9 mouse cellular contexts compared by ENCODE assay signal in the genomic region with DNA sequence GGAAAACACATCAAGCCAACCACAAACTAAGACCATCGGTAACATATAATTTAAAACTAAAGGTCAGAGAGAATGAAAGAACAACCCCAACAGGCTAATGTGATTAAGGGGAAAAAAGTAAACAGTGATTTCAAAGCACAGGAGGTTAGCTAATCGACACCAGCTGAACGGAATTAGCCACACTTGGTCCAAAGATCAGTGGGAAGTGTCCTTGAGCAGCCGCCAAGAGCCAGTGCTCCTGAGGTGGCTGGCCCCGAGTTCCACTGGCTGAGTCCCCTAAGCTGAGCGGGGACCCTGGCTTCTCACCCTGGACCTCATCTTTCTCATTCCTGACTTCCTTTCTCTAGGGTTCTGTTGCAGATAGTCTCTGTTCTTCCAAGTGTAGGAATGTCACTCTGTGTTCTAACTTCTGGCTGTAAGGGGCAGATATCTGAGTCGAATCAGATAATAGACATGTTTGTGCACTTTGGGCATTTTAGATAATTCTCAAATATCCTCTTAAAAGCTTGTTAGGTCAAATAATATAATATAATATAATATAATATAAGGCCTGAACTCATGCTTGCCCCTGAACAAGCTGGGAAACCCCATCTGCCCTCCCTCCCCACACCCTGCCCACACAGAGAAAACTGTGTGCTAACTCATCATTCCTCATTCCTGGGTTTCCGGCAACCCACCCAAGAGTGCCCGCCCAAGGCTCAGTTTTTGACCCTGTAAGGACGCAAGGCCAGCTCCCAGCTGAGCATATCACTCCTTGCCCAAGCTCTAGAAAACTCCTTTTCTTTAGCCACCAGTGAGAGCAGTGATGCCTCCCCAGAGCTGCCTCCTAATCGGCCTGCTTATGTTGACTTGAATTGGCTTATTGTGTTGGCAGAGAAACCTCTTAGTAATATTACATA.
A peak's percentile ranks its signal among the peaks of the same experiment; 100 is the strongest.
DNase-seq lines count a peak whose midpoint lies in the region; ATAC-seq and TF ChIP-seq lines count a peak whose summit lies in the region.
"Had no signal": no experiment of that assay in that cellular context is flagged by ENCODE, and none has a peak within 500 bp of the region (broad histone marks: within the 10 kb centered on the region; RNA-seq: fewer than 3 reads in every experiment).

No protein-coding gene starts in this region.

- intact Hi-C loops in left cerebral cortex, postnatal 25 days (cut with DNase I) = no loop called here

- peak; percentile 40; the same call in 1 of the 2 replicates for TF ChIP-seq EP300 in lung, postnatal 0 days (IDR thresholded peaks at IDR 0.05)

- 36% methylated on average over 11 of the region's 11 CpGs for WGBS in heart, embryonic 10.5 days
- 54% methylated on average over 11 of the region's 11 CpGs for WGBS in intestine, embryonic 15.5 days
- 29% methylated on average over 11 of the region's 11 CpGs for WGBS in lung, postnatal 0 days
- 59% methylated on average over 11 of the region's 11 CpGs for WGBS in hindbrain, embryonic 13.5 days

- no peaks in the 10 kb centered on the region for H3K9me3 ChIP-seq in heart, embryonic 10.5 days
- H3K9me3 ChIP-seq in intestine, embryonic 15.5 days = no peaks in the 10 kb centered on the region
- no peaks in the 10 kb centered on the region for H3K9me3 ChIP-seq in lung, postnatal 0 days (ENCODE audit: low read length)
- no peaks in the 10 kb centered on the region for H3K9me3 ChIP-seq in hindbrain, embryonic 13.5 days

- H3K4me1 ChIP-seq in heart, embryonic 10.5 days = peaks cover 7% of the 10 kb centered on the region; the same call in 1 of the 2 replicates
- H3K4me1 ChIP-seq in intestine, embryonic 15.5 days (replicated peaks) = 0 out of 2 replicates have a peak, but pooled peaks cover 7% of the 10 kb centered on the region
- peaks cover 13% of the 10 kb centered on the region; the same call in 1 of the 2 replicates for H3K4me1 ChIP-seq in lung, postnatal 0 days (ENCODE audit: insufficient read depth, low read depth, low read length)
- peaks cover 13% of the 10 kb centered on the region for H3K4me1 ChIP-seq in hindbrain, embryonic 13.5 days (replicated peaks)

- peak; percentile 95 for DNase-seq in heart, adult 11 months
- no peak for DNase-seq in heart, embryonic 10.5 days (ENCODE audit: low spot score)
- DNase-seq in adrenal gland, postnatal 36 days = peak; percentile 42 to 44
- DNase-seq in lung, postnatal 0 days (ENCODE audit: low spot score) = peak; percentile 80
- DNase-seq in left cerebral cortex, postnatal 25 days (ENCODE audit: low spot score in 2 of 2) = no peak
- DNase-seq in right cerebral cortex, adult 18-20 months = no peak

- peak; percentile 90 for ATAC-seq in intestine, embryonic 15.5 days
- ATAC-seq in lung, postnatal 0 days = peak; percentile 82
- ATAC-seq in hindbrain, embryonic 13.5 days (ENCODE audit: low FRiP score) = no peak

- H3K9ac ChIP-seq in intestine, embryonic 15.5 days = no peak overlapping the region
- no peak overlapping the region for H3K9ac ChIP-seq in lung, postnatal 0 days (replicated peaks; ENCODE audit: low read depth)
- H3K9ac ChIP-seq in hindbrain, embryonic 13.5 days = no peak overlapping the region

- H3K4me2 ChIP-seq in intestine, embryonic 15.5 days (replicated peaks) = no peak overlapping the region
- H3K4me2 ChIP-seq in lung, postnatal 0 days (replicated peaks; ENCODE audit: low read depth, low read length) = 0 out of 2 replicates have a peak overlapping the region, but pooled peaks have one; percentile 1
- no peak overlapping the region for H3K4me2 ChIP-seq in hindbrain, embryonic 13.5 days

- no peak for TF ChIP-seq CTCF in lung, postnatal 0 days (IDR thresholded peaks at IDR 0.05)

- H3K4me3 ChIP-seq in heart, embryonic 10.5 days = no peak overlapping the region
- no peak overlapping the region for H3K4me3 ChIP-seq in intestine, embryonic 15.5 days (replicated peaks)
- H3K4me3 ChIP-seq in lung, postnatal 0 days (ENCODE audit: low read depth, low read length) = no peak overlapping the region
- no peak overlapping the region for H3K4me3 ChIP-seq in hindbrain, embryonic 13.5 days

- H3K36me3 ChIP-seq in heart, embryonic 10.5 days = no peaks in the 10 kb centered on the region
- H3K36me3 ChIP-seq in intestine, embryonic 15.5 days = no peaks in the 10 kb centered on the region
- H3K36me3 ChIP-seq in lung, postnatal 0 days (ENCODE audit: insufficient read depth, low read length) = no peaks in the 10 kb centered on the region
- no peaks in the 10 kb centered on the region for H3K36me3 ChIP-seq in hindbrain, embryonic 13.5 days

- H3K27me3 ChIP-seq in heart, embryonic 10.5 days (ENCODE audit: insufficient read depth, poor library complexity, severe bottlenecking) = no peaks in the 10 kb centered on the region
- no peaks in the 10 kb centered on the region for H3K27me3 ChIP-seq in intestine, embryonic 15.5 days (replicated peaks)
- no peaks in the 10 kb centered on the region for H3K27me3 ChIP-seq in lung, postnatal 0 days (replicated peaks; ENCODE audit: insufficient read depth, low read length)
- H3K27me3 ChIP-seq in hindbrain, embryonic 13.5 days = no peaks in the 10 kb centered on the region

- H3K27ac ChIP-seq in heart, embryonic 10.5 days = no peak overlapping the region
- H3K27ac ChIP-seq in intestine, embryonic 15.5 days = no peak overlapping the region
- H3K27ac ChIP-seq in lung, postnatal 0 days (ENCODE audit: low read length) = 0 out of 2 replicates have a peak overlapping the region, but pooled peaks have one; percentile 62
- no peak overlapping the region for H3K27ac ChIP-seq in hindbrain, embryonic 13.5 days
- H3K27ac ChIP-seq: macrophage had no signal

Comparison
In these comparisons a context has a peak if more than half of its experiments do, and no peak if none do; other contexts are left out.
1. DNase-seq: peak in heart, adult 11 months (single experiment), adrenal gland, postnatal 36 days (2 of 2) and lung, postnatal 0 days (single experiment); none in heart, embryonic 10.5 days (single experiment), left cerebral cortex, postnatal 25 days (0 of 2) and right cerebral cortex, adult 18-20 months (single experiment).